Mouse (Mus musculus): ENCODE results near the gene Lrrn1. TPM values are rescaled to one million over a fixed set of nuclear protein-coding genes. Genes with fewer than 3 reads are reported as not detected.

Lrrn1 gene
- 42.6 and 53.0 TPM in 2 replicates for polyA plus RNA-seq (2012; rRNA removed)

GRCm38 (mm10) chr6:107528877-107529864 lies at the start of gene Lrrn1:
Gene Lrrn1, plus strand, starts transcription at chr6:107529768.

All from central nervous system, embryonic 18 days (tissue).